Mouse (Mus musculus) CD4-positive, CD25-positive, alpha-beta regulatory T cell (primary cell): ENCODE results near the gene Pex11g. TPM values are rescaled to one million over a fixed set of nuclear protein-coding genes. Genes with fewer than 3 reads are reported as not detected.

Source experiments
- polyA plus RNA-seq: library from polyadenylated mRNA; unstranded; fragments of 100-300 nt; shearing (Covaris generic); gene quantifications from one replicate; pipeline ENCODE4 v1.2.1, GENCODE M21; 2017

Pex11g gene
- polyA plus RNA-seq = 7.5 TPM

GRCm38 (mm10) chr8:3467006-3467885 lies at the start of gene Pex11g:
Pex11g (minus strand) TSS chr8:3467680.

GRCm38 (mm10) chr8:3515260-3515671 lies 47.8 kb upstream of the Pex11g start, which contains the start of gene Pnpla6:
Pnpla6 (plus strand) TSS chr8:3515384.

GRCm38 (mm10) chr8:3500235-3501090 lies 33.0 kb upstream of the Pex11g start, which contains the start of gene Mcoln1:
Mcoln1 (plus strand) TSS chr8:3500457.

GRCm38 (mm10) chr8:3492901-3493844 lies 25.7 kb upstream of the Pex11g start, which contains the start of gene Zfp358:
Zfp358 (plus strand) TSS chr8:3493138.

GRCm38 (mm10) chr8:3470562-3470961 lies 3.1 kb upstream of the Pex11g start, which contains the start of gene Tex45:
Tex45 (plus strand) TSS chr8:3470862.

Other genes with a start within 250 kb of the Pex11g start
- gene Insr, start 188.1 kb downstream of the Pex11g start, polyA plus RNA-seq = 23.9 TPM
- 102 TPM for gene A430078G23Rik, start 114.3 kb downstream of the Pex11g start, polyA plus RNA-seq
- gene Arhgef18, start 74.7 kb downstream of the Pex11g start, polyA plus RNA-seq = 113 TPM
- gene Tex45, start 3.2 kb upstream of the Pex11g start, polyA plus RNA-seq = 0.16 TPM
- gene Zfp358, start 25.5 kb upstream of the Pex11g start, polyA plus RNA-seq = 9.0 TPM
- gene Mcoln1, start 32.8 kb upstream of the Pex11g start, polyA plus RNA-seq = 132 TPM
- 42.3 TPM for gene Pnpla6, start 47.7 kb upstream of the Pex11g start, polyA plus RNA-seq
- not detected for gene C330021F23Rik, start 100.3 kb upstream of the Pex11g start, polyA plus RNA-seq
- gene Camsap3, start 119.6 kb upstream of the Pex11g start, polyA plus RNA-seq = 0.29 TPM
- gene Xab2, start 153.6 kb upstream of the Pex11g start, polyA plus RNA-seq = 113 TPM
- 116 TPM for gene Pet100, start 153.9 kb upstream of the Pex11g start, polyA plus RNA-seq
- not detected for gene Pcp2, start 157.9 kb upstream of the Pex11g start, polyA plus RNA-seq
- 228 TPM for gene Stxbp2, start 163.3 kb upstream of the Pex11g start, polyA plus RNA-seq
- not detected for gene Retn, start 188.1 kb upstream of the Pex11g start, polyA plus RNA-seq
- 0.28 TPM for gene Mcemp1, start 198.1 kb upstream of the Pex11g start, polyA plus RNA-seq
- gene Fcor, start 204.7 kb upstream of the Pex11g start, polyA plus RNA-seq = not detected
- gene Trappc5, start 208.6 kb upstream of the Pex11g start, polyA plus RNA-seq = 34.8 TPM
- 1.1 TPM for gene Fcer2a, start 226.5 kb upstream of the Pex11g start, polyA plus RNA-seq